Mouse (Mus musculus) intestine, embryonic 14.5 days (tissue): ENCODE measurements around the gene Lamb1. TPM values are rescaled to one million over a fixed set of nuclear protein-coding genes. Genes with fewer than 3 reads are reported as not detected.

Experiments
- ATAC-seq: fragments of 200-750 bp; cut with Nextera tagmentation; replicated peaks from 2 replicates; pipeline ENCODE4 v1.8.0; 2017; ENCODE audit warnings: low read depth, moderate number of reproducible peaks, moderate TSS enrichment, moderate library complexity; ENCODE audit not compliant: low FRiP score, low TSS enrichment
- DNase-seq: peaks from one replicate; pipeline ENCODE4 v3.0.0-alpha.2; 2018; ENCODE audit warnings: low spot score
- H3K27ac ChIP-seq: fragments of 300-500 bp; sonication (generic); 2 replicates; pipeline ENCODE4 v1.5.1; 2014; ENCODE audit warnings: low read depth, mild to moderate bottlenecking, control low read depth
- H3K27me3 ChIP-seq: fragments of 300-500 bp; sonication (generic); replicated peaks from 2 replicates; pipeline ENCODE4 v1.6.1; 2014; ENCODE audit warnings: low read length, control low read depth; ENCODE audit not compliant: control insufficient read depth, insufficient read depth
- H3K36me3 ChIP-seq: fragments of 300-500 bp; sonication (generic); 2 replicates; pipeline ENCODE4 v1.6.1; 2014; ENCODE audit warnings: low read length, control low read depth; ENCODE audit not compliant: control insufficient read depth, insufficient read depth
- H3K4me1 ChIP-seq: fragments of 300-500 bp; sonication (generic); replicated peaks from 2 replicates; pipeline ENCODE4 v1.6.1; 2014; ENCODE audit warnings: low read length, control low read depth, mixed read lengths; ENCODE audit not compliant: control insufficient read depth, insufficient read depth
- H3K4me2 ChIP-seq: fragments of 300-500 bp; sonication (generic); 2 replicates; pipeline ENCODE4 v1.6.1; 2014; ENCODE audit warnings: low read length
- H3K4me3 ChIP-seq: fragments of 300-500 bp; sonication (generic); 2 replicates; pipeline ENCODE4 v1.5.1; 2014; ENCODE audit warnings: low read depth, low read length, control low read depth, mixed read lengths
- H3K9ac ChIP-seq: fragments of 300-500 bp; sonication (generic); 2 replicates; pipeline ENCODE4 v1.6.1; 2014; ENCODE audit warnings: mild to moderate bottlenecking, low read length
- H3K9me3 ChIP-seq: fragments of 300-500 bp; sonication (generic); 2 replicates; pipeline ENCODE4 v1.6.1; 2016; ENCODE audit warnings: low read length, control low read depth; ENCODE audit not compliant: control insufficient read depth
- WGBS: fragments of 180-500 bp; shearing (Covaris S2); extraction: QIAGEN DNeasy Blood & Tissue Kit; methylation state at CpG from one replicate; pipeline ENCODE4 v1.1.7; 2014; 5-methylcytosine and 5-hydroxymethylcytosine counted together
- polyA plus RNA-seq: library from polyadenylated mRNA; unstranded; fragments of >200 nt; fragmentation: Nextera tagmentation; extraction: Ambion mirVana; gene quantifications from 2 replicates; pipeline ENCODE4 v1.2.1, GENCODE M21; 2014

Lamb1 gene
- polyA plus RNA-seq, 1 experiment from 2014 or later, result 96.3 TPM

DNA sequence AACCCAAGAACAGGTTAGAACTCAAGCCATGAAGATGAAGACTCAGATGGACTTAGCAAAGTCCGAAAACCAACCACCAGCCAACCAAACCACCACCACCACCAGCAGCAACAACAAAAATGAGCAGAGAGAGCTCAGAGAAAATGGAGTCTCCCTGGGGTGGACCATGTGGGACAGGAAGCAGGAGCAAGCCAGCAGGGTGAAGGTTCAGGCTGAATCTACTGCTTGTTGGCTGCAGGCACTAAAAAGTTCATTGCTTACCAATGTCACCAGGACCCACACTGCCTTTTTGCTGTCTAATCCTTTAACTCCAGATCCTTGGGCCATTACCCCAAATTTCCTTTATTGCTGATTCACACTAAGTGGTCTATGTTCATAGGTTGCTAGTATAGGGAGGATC lies 32.4 kb upstream of the Lamb1 start:
- Histone ChIP-seq H3K27ac (no peak overlapping the region), H3K4me1 (peaks cover 11% of the 10 kb centered on the region), H3K27me3 (no peaks in the 10 kb centered on the region), H3K4me2 (no peak overlapping the region), H3K9ac (no peak overlapping the region), H3K9me3 (no peaks in the 10 kb centered on the region), H3K36me3 (no peaks in the 10 kb centered on the region), H3K4me3 (no peak overlapping the region)
- DNase-seq (no peak), ATAC-seq (no peak)
- 87% methylated on average over 1 of the region's 1 CpGs for WGBS

DNA sequence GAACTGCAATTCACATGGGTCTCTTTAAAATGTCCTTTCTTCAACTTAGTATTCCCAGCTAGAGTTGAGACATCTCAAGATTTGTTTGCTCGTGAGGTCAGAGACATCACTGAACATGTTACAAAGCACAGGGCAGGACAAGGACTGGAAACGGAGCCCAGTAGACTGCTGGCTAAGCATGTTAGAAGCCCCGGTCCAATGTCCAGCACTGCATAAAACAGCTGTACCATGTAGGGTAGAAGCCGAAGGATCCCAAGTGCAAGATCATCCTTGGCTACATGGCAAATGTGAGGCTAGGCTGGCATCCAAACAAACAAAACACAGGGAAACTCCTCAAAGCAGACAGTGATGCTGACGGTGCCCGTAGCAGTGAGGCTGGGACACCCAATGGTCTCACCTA lies 30.0 kb upstream of the Lamb1 start:
- ATAC-seq (no peak), DNase-seq (no peak)
- H3K27ac ChIP-seq, result no peak overlapping the region
- 94% methylated on average over 6 of the region's 6 CpGs for WGBS
- no peaks in the 10 kb centered on the region for H3K27me3 ChIP-seq
- no peak overlapping the region for H3K9ac ChIP-seq
- no peaks in the 10 kb centered on the region for H3K36me3 ChIP-seq
- no peaks in the 10 kb centered on the region; the same call in 1 of the 2 replicates for H3K4me1 ChIP-seq
- H3K4me2 ChIP-seq, result no peak overlapping the region
- H3K4me3 ChIP-seq, result no peak overlapping the region
- no peaks in the 10 kb centered on the region for H3K9me3 ChIP-seq

DNA sequence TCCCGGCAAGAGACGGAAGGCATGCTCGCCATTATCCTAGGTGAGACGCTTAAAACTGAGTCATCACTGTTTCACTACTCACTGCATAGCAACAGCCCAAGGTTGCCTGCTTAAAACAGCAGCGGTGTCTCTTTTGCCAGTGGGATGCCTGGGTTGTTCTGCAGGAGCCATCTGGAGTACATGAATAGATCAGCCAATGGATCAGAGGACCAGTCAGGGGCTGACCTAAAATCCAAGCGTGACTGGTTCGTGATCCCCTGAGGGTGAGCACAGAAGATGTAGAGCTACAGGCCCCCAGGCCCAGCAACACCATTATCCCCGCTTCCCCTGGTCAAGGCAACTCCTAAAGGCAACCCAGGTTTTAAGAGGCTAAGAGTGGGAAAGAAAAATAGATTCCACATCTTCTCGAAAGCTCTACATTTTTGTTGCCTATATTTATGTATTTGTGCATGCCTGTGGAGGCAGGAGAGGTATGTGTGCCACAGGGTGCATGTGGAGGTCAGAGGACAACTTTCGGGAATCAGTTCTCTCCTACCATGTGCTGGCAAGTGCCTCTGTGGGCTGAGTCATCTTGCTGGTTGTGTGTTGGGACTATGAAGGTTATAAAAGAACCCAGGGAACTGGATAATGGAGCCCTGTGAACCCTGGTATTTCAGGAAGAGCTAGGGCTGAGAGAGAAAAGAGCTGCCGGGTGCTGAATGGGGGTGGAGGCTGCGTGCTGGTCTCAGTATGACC lies 28.0 kb upstream of the Lamb1 start:
- no peak for DNase-seq
- WGBS, result 62% methylated on average over 12 of the region's 12 CpGs

DNA sequence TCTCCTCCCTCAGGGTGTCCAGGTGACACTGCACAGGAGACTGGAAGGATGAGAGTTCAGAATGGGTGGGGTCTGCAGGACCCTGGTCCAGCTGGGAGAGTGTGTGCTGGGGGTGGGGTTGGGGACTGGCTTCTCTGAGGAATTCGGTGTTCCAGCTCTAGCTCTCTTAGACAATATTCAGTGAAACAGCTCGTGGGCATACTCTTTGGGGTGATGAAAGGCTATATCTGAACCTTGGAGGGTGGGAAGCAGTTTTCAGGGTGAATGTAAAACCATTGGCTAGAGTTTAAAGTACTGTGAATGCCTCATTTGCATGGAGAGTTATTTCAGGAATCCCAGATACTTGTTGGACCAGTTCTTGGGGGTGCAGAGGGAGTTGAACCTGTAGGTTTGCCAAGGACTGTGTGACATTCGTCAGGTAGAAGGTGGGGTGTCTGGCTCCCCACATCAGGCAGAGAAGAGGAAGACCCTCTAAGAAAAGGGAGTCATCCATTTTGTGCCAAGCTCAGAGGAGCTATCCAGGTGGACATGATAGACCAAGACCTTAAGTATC lies 25.9 kb upstream of the Lamb1 start:
- no peaks in the 10 kb centered on the region for H3K36me3 ChIP-seq
- DNase-seq, result no peak
- no peak overlapping the region for H3K9ac ChIP-seq
- no peaks in the 10 kb centered on the region for H3K9me3 ChIP-seq
- H3K4me2 ChIP-seq, result no peak overlapping the region
- no peak for ATAC-seq
- no peaks in the 10 kb centered on the region; the same call in 1 of the 2 replicates for H3K4me1 ChIP-seq
- 70% methylated on average over 3 of the region's 3 CpGs for WGBS
- no peaks in the 10 kb centered on the region for H3K27me3 ChIP-seq
- no peak overlapping the region for H3K27ac ChIP-seq
- H3K4me3 ChIP-seq, result no peak overlapping the region

More for the DNA sequence above, 28.0 kb upstream of the Lamb1 start:
- no peak for ATAC-seq
- no peaks in the 10 kb centered on the region for H3K27me3 ChIP-seq
- H3K9ac ChIP-seq, result no peak overlapping the region
- no peaks in the 10 kb centered on the region for H3K9me3 ChIP-seq
- H3K4me1 ChIP-seq, result no peaks in the 10 kb centered on the region; the same call in 1 of the 2 replicates
- no peak overlapping the region for H3K4me3 ChIP-seq
- no peaks in the 10 kb centered on the region for H3K36me3 ChIP-seq
- H3K4me2 ChIP-seq, result no peak overlapping the region
- no peak overlapping the region; the same call in 1 of the 2 replicates for H3K27ac ChIP-seq

DNA sequence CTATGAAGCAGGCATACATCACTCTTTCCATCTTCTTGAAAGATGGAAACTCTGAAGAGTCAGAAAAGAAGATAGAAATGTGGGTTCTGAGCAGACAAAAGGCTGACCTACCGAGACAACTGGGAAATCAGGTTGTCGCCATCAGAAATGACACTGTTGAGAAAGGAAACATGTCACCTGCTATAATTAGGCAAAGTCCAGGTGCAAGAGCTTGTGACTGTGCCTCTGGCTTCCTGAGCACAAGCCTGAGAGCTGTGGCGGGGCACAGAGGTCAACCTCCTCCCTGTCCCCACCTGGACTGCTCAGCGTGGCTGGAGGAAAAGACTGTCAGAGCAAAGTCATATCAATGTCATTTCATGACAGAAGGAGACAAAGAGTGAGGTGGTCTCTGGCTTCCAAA lies 25.2 kb upstream of the Lamb1 start:
- ATAC-seq, result no peak
- WGBS, result 70% methylated on average over 4 of the region's 4 CpGs

DNA sequence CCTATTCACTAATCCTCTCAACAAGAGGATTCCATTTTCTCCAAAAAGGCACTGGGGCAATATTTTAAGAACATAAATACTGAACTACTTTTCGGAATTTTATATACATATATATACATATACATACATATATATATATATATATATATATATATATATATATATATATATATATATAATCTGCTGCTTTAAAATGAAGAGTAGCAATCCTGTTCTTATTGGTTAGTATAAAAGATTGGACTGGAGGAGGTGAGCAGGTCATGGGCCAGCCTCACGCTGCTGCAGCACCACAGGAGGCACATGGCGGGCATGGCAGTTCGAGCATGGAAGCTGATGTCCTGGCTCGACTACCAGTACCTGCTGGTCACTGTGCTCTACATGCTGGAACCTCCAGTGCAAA lies 24.6 kb upstream of the Lamb1 start, which contains the start of gene Gm6993:
Gene Gm6993 (plus strand): TSS at position 301 of the 400 bp plus-strand sequence.
- WGBS, result 94% methylated on average over 5 of the region's 5 CpGs
- no peak for ATAC-seq

More for the DNA sequence above, 25.2 kb upstream of the Lamb1 start:
- Histone ChIP-seq H3K27me3 (no peaks in the 10 kb centered on the region), H3K4me1 (no peaks in the 10 kb centered on the region; the same call in 1 of the 2 replicates), H3K4me3 (no peak overlapping the region), H3K27ac (no peak overlapping the region), H3K9me3 (no peaks in the 10 kb centered on the region), H3K4me2 (no peak overlapping the region), H3K9ac (no peak overlapping the region), H3K36me3 (no peaks in the 10 kb centered on the region)
- no peak for DNase-seq

DNA sequence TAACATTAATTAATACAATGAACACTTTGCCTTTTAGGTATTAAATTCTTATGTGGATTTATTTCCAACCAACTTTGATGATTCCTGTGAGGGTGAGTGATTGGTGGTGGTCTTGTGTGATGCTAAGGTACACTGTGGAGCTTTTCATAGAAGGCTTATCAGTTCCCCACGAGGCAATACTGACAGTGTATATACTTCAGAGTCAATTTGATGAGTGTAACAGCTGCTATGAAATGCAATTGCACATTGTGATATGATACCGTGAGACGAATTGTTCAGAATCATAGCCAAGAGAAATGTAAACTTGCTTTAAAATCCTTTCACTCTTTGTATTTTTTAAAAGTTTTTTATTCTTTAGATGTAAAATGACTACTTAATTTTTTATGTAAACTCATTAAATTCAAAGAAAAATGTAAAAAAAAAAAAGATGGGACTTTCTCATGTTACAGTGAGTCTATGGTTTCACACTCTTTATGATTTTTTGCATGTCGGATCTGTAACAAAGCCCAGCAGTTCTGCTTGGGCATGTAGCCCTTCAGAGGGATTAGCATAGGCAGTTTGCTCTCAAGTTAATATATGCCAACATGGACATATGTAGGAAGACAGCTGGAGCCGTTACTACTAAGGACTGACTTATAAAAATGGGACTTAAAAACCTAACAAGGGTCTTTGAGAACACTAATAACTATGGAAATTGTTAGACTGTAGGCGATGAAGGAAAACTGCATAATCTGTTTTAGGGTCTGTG lies 23.3 kb upstream of the Lamb1 start:
- no peak overlapping the region for H3K4me2 ChIP-seq
- WGBS, result 70% methylated on average over 6 of the region's 6 CpGs
- no peak overlapping the region for H3K9ac ChIP-seq

More for the DNA sequence above, 24.6 kb upstream of the Lamb1 start, which contains the start of gene Gm6993:
- no peak for DNase-seq
- Histone ChIP-seq H3K4me1 (peaks cover under 1% of the 10 kb centered on the region; the same call in 1 of the 2 replicates), H3K27me3 (no peaks in the 10 kb centered on the region), H3K36me3 (no peaks in the 10 kb centered on the region), H3K9ac (no peak within 1 kb of the TSS), H3K27ac (no peak within 1 kb of the TSS), H3K9me3 (no peaks in the 10 kb centered on the region), H3K4me2 (no peak within 1 kb of the TSS), H3K4me3 (no peak within 1 kb of the TSS)

DNA sequence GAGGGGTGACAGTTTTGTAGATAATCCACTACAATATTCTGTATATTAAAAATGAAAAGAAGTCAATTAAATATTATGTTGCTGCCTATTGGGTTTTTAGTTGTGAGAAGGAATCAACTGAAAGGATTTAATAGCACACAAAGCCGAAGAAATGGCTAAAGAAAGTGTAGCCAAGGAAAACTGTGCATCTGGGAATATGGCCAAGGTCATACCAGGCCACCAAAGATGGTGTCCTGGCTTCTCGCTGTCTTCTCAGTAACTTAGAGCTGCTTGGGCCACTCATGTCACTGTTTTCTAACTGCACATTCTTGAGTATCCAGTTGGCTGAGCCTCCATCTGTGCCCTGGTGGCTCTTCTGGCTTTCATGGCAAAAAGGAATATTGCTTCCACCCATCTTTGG lies 21.0 kb upstream of the Lamb1 start:
- WGBS, result 84% methylated on average over 2 of the region's 2 CpGs

More for the DNA sequence above, 23.3 kb upstream of the Lamb1 start:
- H3K4me1 ChIP-seq, result peaks cover 9% of the 10 kb centered on the region
- H3K4me3 ChIP-seq, result no peak overlapping the region
- DNase-seq, result no peak
- H3K9me3 ChIP-seq, result no peaks in the 10 kb centered on the region
- H3K36me3 ChIP-seq, result no peaks in the 10 kb centered on the region
- no peak for ATAC-seq
- no peak overlapping the region for H3K27ac ChIP-seq
- no peaks in the 10 kb centered on the region for H3K27me3 ChIP-seq

More for the DNA sequence above, 21.0 kb upstream of the Lamb1 start:
- no peak overlapping the region for H3K4me2 ChIP-seq
- no peak overlapping the region for H3K27ac ChIP-seq
- no peaks in the 10 kb centered on the region for H3K9me3 ChIP-seq
- no peak overlapping the region for H3K9ac ChIP-seq
- ATAC-seq (no peak), DNase-seq (no peak)
- H3K27me3 ChIP-seq, result no peaks in the 10 kb centered on the region
- no peaks in the 10 kb centered on the region for H3K36me3 ChIP-seq
- no peak overlapping the region for H3K4me3 ChIP-seq
- peaks cover 23% of the 10 kb centered on the region for H3K4me1 ChIP-seq
